Mouse (Mus musculus) ES-E14 (cell line): ENCODE results near the gene Ints11. TPM values are rescaled to one million over a fixed set of nuclear protein-coding genes. Genes with fewer than 3 reads are reported as not detected.

Source experiments
- DNase-seq: peaks from one replicate; pipeline ENCODE4 v3.0.0-alpha.2; 2013; ENCODE audit warnings: low read depth, low spot score
- H3K27ac ChIP-seq: 2 replicates; pipeline ENCODE4 v1.5.1; 2012; ENCODE audit warnings: low read depth, mild to moderate bottlenecking, low read length, moderate library complexity, mixed read lengths; ENCODE audit not compliant: poor library complexity, insufficient read depth, severe bottlenecking
- H3K36me3 ChIP-seq: 2 replicates; pipeline ENCODE4 v1.6.1; 2012; ENCODE audit warnings: mild to moderate bottlenecking, low read length, moderate library complexity, mixed read lengths; ENCODE audit not compliant: control insufficient read depth, poor library complexity, insufficient read depth, severe bottlenecking
- H3K4me1 ChIP-seq, 2 experiments: fragments of 150-350 bp in 1 of 2; sonication (generic) in 1 of 2; 2 replicates each; pipeline ENCODE4 v1.6.1; 2012; ENCODE audit warnings: low read length in 2 of 2, mild to moderate bottlenecking in 1 of 2, mixed read lengths in 1 of 2; ENCODE audit not compliant: control insufficient read depth in 2 of 2, insufficient read depth in 2 of 2, poor library complexity in 1 of 2
- H3K4me3 ChIP-seq, 2 experiments: fragments of 150-350 bp in 1 of 2; sonication (generic) in 1 of 2; 2 replicates each; pipeline ENCODE4 v1.5.1; 2012; ENCODE audit warnings: low read length in 2 of 2, low read depth in 1 of 2, mild to moderate bottlenecking in 1 of 2, mixed read lengths in 1 of 2; ENCODE audit not compliant: insufficient read depth in 1 of 2, poor library complexity in 1 of 2, severe bottlenecking in 1 of 2
- H3K9ac ChIP-seq: 2 replicates; pipeline ENCODE4 v1.6.1; 2012; ENCODE audit warnings: low read depth, mild to moderate bottlenecking, low read length, mixed read lengths; ENCODE audit not compliant: poor library complexity, insufficient read depth, severe bottlenecking
- H3K9me3 ChIP-seq: fragments of 150-350 bp; sonication (generic); 2 replicates; pipeline ENCODE4 v1.6.1; 2012; ENCODE audit warnings: low read depth, mild to moderate bottlenecking, low read length; ENCODE audit not compliant: control insufficient read depth, insufficient read depth
- CHD2 ChIP-seq: IDR thresholded peaks from 2 replicates; pipeline ENCODE4 v1.6.1; 2014; ENCODE audit warnings: mild to moderate bottlenecking, low read depth, low read length, inconsistent platforms
- HCFC1 ChIP-seq: IDR thresholded peaks from 2 replicates; pipeline ENCODE4 v1.6.1; 2012; ENCODE audit warnings: low read length, inconsistent platforms, borderline replicate concordance; ENCODE audit not compliant: insufficient read depth
- MAFK ChIP-seq: IDR thresholded peaks from 2 replicates; pipeline ENCODE4 v1.6.1; 2014; ENCODE audit warnings: mild to moderate bottlenecking, low read depth, low read length, inconsistent platforms; ENCODE audit not compliant: insufficient read depth
- ZC3H11A ChIP-seq: IDR thresholded peaks from 2 replicates; pipeline ENCODE4 v1.6.1; 2012; ENCODE audit warnings: low read depth, mild to moderate bottlenecking, inconsistent platforms, low read length, borderline replicate concordance
- ZNF384 ChIP-seq: IDR thresholded peaks from 2 replicates; pipeline ENCODE4 v1.6.1; 2012; ENCODE audit warnings: low read depth, low read length, inconsistent platforms
- in situ Hi-C, 2 experiments: fragments of 600-800 bp; cut with MboI; formaldehyde crosslinking; loops; one replicate each; pipeline ENCODE4 v1.15.1; 2025; ENCODE audit warnings: low sequenced_read_pairs in 2 of 2, inconsistent platforms in 1 of 2; ENCODE audit not compliant: unreplicated experiment in 2 of 2
- total RNA-seq: library from RNA; depleted of rRNA; stranded (reverse); fragments of 300-350 nt; gene quantifications from 2 replicates; pipeline ENCODE4 v1.2.3, GENCODE M21; 2012

Ints11 gene
- total RNA-seq, 1 experiment = 106 TPM

DNA sequence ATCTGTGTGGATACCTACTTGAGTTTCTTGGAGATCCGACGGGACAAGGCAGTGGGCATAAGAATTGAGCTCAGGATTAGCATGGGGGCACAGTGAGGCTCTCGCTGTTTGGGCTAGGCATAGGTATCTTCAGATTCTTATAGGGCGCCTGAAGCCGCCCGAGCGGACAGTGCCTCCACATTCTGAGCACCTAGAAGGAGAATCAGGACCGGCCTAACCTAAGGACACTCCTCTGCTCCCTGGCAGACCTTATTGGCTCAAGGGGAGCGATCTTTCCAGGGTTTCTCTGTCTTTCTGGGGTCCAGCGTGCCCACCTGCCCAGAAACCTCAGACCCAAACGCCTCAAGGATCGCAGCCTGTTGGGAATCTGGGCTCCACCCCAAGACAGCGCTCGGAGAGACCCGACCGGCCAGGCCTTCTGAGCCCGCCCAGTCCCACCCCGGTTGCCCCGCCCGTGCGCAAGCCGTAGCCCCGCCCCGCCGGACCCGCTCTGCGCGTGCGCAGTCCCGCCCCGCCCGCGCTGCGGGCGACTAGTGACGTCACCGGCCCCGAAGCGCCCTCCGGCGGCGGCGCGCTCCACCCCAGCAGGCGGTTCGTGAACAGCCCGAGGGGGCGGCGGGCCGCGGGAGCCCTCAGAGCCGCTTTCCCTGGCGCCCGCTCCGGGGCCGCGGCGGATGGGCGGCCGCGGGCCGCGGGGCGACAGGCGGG, 22.3 kb upstream of the Ints11 start, which contains the start of gene Dvl1:
TSS of gene Dvl1 (plus strand) at position 532 of the 708 bp plus-strand sequence.
- peak; percentile 66 for DNase-seq
- no peak for TF ChIP-seq ZC3H11A
- TF ChIP-seq ZNF384 = no peak
- no peak for TF ChIP-seq CHD2
- no peak for TF ChIP-seq MAFK
- TF ChIP-seq HCFC1 = no peak
- peaks cover 5 to 9% of the 10 kb centered on the region in 2 experiments; a peak in 3 of 4 replicates for H3K4me1 ChIP-seq
- peak within 1 kb of the TSS; percentile 74 to 96 for H3K4me3 ChIP-seq
- no peak within 1 kb of the TSS for H3K27ac ChIP-seq
- no peaks in the 10 kb centered on the region for H3K9me3 ChIP-seq
- peak within 1 kb of the TSS; percentile 87 for H3K9ac ChIP-seq
- H3K36me3 ChIP-seq = no peaks in the 10 kb centered on the region
- in situ Hi-C loops = no loop called here

GRCm38 (mm10) chr4:155847591-155848352, 21.6 kb upstream of the Ints11 start:
- H3K27ac ChIP-seq = no peak overlapping the region
- no peaks in the 10 kb centered on the region for H3K9me3 ChIP-seq
- peaks cover 5 to 9% of the 10 kb centered on the region in 2 experiments; a peak in 3 of 4 replicates for H3K4me1 ChIP-seq
- DNase-seq = no peak
- no peaks in the 10 kb centered on the region for H3K36me3 ChIP-seq
- TF ChIP-seq ZC3H11A = no peak
- no peak for TF ChIP-seq CHD2
- no peak for TF ChIP-seq MAFK
- no peak for TF ChIP-seq ZNF384
- TF ChIP-seq HCFC1 = no peak
- in situ Hi-C loops = no loop called here
- peak overlapping the region; percentile 74 to 96 for H3K4me3 ChIP-seq
- H3K9ac ChIP-seq = peak overlapping the region; percentile 87

DNA sequence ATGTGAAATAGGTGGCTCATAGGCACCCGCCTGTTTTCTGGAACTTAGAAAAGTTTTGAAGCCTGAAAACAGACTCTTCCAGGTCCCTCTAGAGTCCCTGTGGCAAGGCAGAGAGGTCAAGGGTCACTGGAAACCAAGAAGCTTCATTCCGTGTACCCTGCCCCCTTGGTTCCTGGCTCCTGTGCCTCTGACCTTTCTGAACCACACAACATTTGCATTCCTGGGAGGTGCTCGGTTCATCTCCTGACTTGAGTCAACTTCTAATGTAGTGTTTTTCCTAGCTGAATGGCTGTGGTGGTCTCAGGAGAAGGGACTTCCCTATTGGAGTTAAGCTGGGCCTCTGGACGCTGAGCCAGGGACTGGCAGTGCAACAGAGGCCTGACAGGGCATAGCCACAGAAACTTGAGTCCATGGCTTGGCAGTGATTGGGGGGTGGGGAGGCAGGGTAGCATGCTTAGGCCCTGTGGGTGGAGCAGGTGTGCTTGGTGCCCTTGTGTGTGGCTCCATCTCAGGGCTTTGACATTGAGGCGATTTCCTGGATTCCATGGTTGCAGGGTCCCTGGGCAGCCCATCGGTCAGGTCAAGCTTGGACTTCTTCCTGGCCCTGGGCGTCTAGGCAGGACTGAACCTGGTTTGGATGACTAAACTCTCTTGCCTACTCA, 20.8 kb upstream of the Ints11 start:
- Histone ChIP-seq H3K9ac (no peak overlapping the region), H3K9me3 (no peaks in the 10 kb centered on the region), H3K27ac (no peak overlapping the region), H3K4me1 (peaks cover 5 to 9% of the 10 kb centered on the region in 2 experiments; a peak in 3 of 4 replicates), H3K4me3 (peak overlapping the region; percentile 74 to 96; a peak in 3 of 4 replicates), H3K36me3 (no peaks in the 10 kb centered on the region)
- in situ Hi-C loops = no loop called here
- no peak for DNase-seq
- TF ChIP-seq ZC3H11A = no peak
- no peak for TF ChIP-seq CHD2
- TF ChIP-seq MAFK = no peak
- no peak for TF ChIP-seq HCFC1
- TF ChIP-seq ZNF384 = no peak

DNA sequence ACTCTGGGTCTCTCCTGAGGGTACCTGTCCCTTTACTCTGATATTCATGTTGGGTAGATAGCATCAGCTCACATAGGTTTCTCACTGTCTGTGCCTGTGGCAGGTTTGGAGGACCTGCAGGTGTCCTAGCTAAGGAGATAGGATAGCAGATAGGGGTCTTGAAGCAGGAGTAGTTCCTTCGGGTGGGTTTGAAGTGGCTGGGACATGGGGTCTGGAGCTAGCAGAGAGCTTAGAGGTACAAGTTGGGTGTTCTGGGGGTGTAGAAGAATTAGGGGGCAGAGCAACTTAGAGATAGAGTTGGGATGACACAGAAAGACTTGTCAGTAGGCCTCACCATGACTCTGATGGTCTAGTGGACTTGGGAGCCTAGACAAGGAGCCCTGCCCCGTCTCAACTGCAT, 20.0 kb upstream of the Ints11 start:
- H3K36me3 ChIP-seq = no peaks in the 10 kb centered on the region
- in situ Hi-C loops = no loop called here
- no peak overlapping the region for H3K9ac ChIP-seq
- H3K4me3 ChIP-seq = no peak overlapping the region
- no peaks in the 10 kb centered on the region for H3K9me3 ChIP-seq
- DNase-seq = no peak
- no peak for TF ChIP-seq ZNF384
- no peak for TF ChIP-seq CHD2
- no peak for TF ChIP-seq MAFK
- TF ChIP-seq HCFC1 = no peak
- no peak for TF ChIP-seq ZC3H11A
- H3K27ac ChIP-seq = no peak overlapping the region
- peaks cover 5 to 9% of the 10 kb centered on the region in 2 experiments; a peak in 3 of 4 replicates for H3K4me1 ChIP-seq
